Mouse (Mus musculus) intestine, embryonic 15.5 days (tissue): ENCODE measurements at regions not wholly inside any gene's neighbourhood (a gene's known extent, or its start where the extent isn't known, plus 50 kb on each side); places are given as distances from the start of the nearest gene placed in this dataset.
"Not testable (repeated sequence)": the region's sequence is repeated elsewhere in the genome, so short reads cannot be mapped to it uniquely, and the experiment has no call there.

Experiments used
- ATAC-seq: fragments of 200-750 bp; cut with Nextera tagmentation; 2 replicates; pipeline ENCODE4 v1.8.0; 2017; ENCODE audit warnings: moderate TSS enrichment, moderate library complexity
- H3K27ac ChIP-seq: fragments of 300-500 bp; sonication (generic); 2 replicates; pipeline ENCODE4 v1.5.1; 2015; ENCODE audit warnings: mild to moderate bottlenecking, inconsistent platforms
- H3K27me3 ChIP-seq: fragments of 300-500 bp; sonication (generic); replicated peaks from 2 replicates; pipeline ENCODE4 v1.6.1; 2015; ENCODE audit warnings: inconsistent platforms
- H3K36me3 ChIP-seq: fragments of 300-500 bp; sonication (generic); 2 replicates; pipeline ENCODE4 v1.6.1; 2015; ENCODE audit warnings: inconsistent platforms
- H3K4me1 ChIP-seq: fragments of 300-500 bp; sonication (generic); replicated peaks from 2 replicates; pipeline ENCODE4 v1.6.1; 2015; ENCODE audit warnings: inconsistent platforms
- H3K4me2 ChIP-seq: fragments of 300-500 bp; sonication (generic); replicated peaks from 2 replicates; pipeline ENCODE4 v1.6.1; 2015; ENCODE audit warnings: mild to moderate bottlenecking, inconsistent platforms
- H3K4me3 ChIP-seq: fragments of 300-500 bp; sonication (generic); replicated peaks from 2 replicates; pipeline ENCODE4 v1.5.1; 2015; ENCODE audit warnings: inconsistent platforms
- H3K9ac ChIP-seq: fragments of 300-500 bp; sonication (generic); 2 replicates; pipeline ENCODE4 v1.6.1; 2015; ENCODE audit warnings: inconsistent platforms
- H3K9me3 ChIP-seq: fragments of 300-500 bp; sonication (generic); 2 replicates; pipeline ENCODE4 v1.6.1; 2016; ENCODE audit warnings: inconsistent platforms
- WGBS: fragments of 180-500 bp; shearing (Covaris S2); methylation state at CpG from one replicate; pipeline ENCODE4 v1.1.7; 2015; 5-methylcytosine and 5-hydroxymethylcytosine counted together

DNA sequence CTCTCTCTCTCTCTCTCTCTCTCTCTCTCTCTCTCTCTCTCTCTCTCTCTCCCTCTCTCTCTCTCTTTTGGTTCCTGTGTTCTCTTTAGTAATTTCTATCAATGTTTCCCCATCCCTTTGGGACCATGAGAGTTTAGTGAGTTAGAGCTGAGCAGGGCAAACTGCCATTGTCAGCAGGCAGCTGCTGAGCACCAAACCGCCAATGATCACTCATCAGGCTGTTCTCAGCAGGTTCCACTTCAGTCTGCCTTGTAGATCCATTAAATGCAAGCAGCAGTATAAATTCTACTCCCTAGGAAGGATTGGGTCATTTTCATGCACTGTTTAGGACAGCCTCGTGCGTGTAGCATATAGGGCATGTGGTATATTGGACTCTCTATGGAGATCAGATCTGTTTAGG, 692.5 kb downstream of the Trib2 start:
- Histone ChIP-seq H3K27ac (no peak overlapping the region), H3K36me3 (no peaks in the 10 kb centered on the region), H3K27me3 (no peaks in the 10 kb centered on the region), H3K4me3 (no peak overlapping the region), H3K9ac (no peak overlapping the region), H3K4me2 (no peak overlapping the region), H3K9me3 (no peaks in the 10 kb centered on the region), H3K4me1 (no peaks in the 10 kb centered on the region)
- ATAC-seq, result no peak
- WGBS, result 77% methylated on average over 3 of the region's 3 CpGs

DNA sequence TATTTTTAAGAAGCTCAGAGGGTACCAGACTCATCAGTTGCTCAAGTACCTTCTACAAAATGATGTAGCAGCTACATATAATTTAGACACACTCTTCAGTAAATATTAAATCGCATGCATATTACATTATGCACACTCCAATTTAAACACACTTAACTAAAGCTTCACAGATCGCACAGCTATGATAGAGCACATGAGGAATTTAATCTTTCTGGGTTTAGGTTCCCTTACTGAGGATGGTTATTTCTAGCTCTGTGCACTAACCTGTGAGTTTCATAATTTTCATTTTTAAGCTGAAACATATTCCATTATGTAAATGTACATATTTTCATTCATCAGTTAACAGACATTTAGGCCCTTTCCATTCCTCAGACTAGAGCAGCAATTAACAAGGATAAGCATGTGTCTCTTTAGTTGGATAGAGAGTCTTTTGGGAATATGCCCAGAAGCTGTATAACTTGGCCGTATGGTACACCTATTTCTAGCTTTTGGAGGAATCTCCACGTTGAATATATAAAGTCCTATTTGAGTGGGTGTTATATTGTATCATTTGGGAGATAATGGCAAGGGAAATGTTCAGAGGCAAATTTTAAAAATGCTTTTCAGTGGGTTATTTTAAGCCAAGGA, 694.0 kb downstream of the Trib2 start:
- no peaks in the 10 kb centered on the region for H3K4me1 ChIP-seq
- no peak overlapping the region for H3K9ac ChIP-seq
- H3K27me3 ChIP-seq, result no peaks in the 10 kb centered on the region
- no peak for ATAC-seq
- no peaks in the 10 kb centered on the region for H3K9me3 ChIP-seq
- H3K4me3 ChIP-seq, result no peak overlapping the region
- H3K27ac ChIP-seq, result no peak overlapping the region
- WGBS, result 75% methylated on average over 4 of the region's 4 CpGs
- no peak overlapping the region for H3K4me2 ChIP-seq
- H3K36me3 ChIP-seq, result no peaks in the 10 kb centered on the region

DNA sequence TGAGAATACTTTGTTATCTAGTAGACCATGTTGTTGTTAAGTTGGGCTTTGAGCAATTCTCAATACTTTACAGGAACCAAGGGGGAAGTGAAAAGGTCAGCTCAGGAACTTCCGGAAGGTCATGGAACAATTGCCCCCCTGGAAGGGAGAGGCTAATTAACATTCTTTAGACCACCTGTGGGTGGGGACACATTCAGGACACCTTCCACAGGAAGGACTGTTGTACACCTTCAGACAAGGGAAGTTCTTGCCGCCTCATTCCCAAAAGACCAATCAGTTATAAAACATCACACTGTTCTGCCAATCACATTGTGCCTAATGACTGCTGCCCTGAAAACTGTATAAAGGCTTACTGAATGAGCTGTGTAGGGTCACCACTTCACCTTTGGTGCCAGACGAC, 701.2 kb downstream of the Trib2 start:
- H3K4me1 ChIP-seq, result no peaks in the 10 kb centered on the region
- H3K27me3 ChIP-seq, result no peaks in the 10 kb centered on the region
- no peak overlapping the region for H3K4me2 ChIP-seq
- no peak for ATAC-seq
- no peaks in the 10 kb centered on the region for H3K9me3 ChIP-seq
- no peak overlapping the region for H3K27ac ChIP-seq
- no peaks in the 10 kb centered on the region for H3K36me3 ChIP-seq
- H3K4me3 ChIP-seq, result no peak overlapping the region
- 85% methylated on average over 3 of the region's 3 CpGs for WGBS
- no peak overlapping the region for H3K9ac ChIP-seq

DNA sequence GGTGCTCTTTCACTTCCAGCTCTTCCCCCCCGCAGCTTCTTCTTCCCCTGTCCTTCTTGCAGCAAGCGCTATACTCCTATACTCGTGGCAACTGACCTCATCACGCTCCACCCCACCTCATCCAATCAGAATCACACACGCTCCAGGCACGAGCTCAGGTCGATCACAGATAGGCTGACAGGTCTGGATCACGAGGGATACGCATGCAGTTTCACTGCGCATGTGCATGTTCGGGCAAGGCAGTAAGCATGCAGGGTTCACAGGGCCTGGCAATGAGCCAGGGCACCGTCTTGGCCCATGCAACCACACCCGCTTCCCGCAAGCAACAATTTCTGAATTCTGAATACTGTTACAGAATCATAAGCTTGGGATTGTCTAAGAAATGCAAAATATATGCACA, 701.9 kb downstream of the Trib2 start:
- no peak overlapping the region for H3K4me3 ChIP-seq
- no peak overlapping the region for H3K9ac ChIP-seq
- H3K9me3 ChIP-seq, result no peaks in the 10 kb centered on the region
- H3K4me2 ChIP-seq, result no peak overlapping the region
- no peaks in the 10 kb centered on the region for H3K36me3 ChIP-seq
- H3K4me1 ChIP-seq, result no peaks in the 10 kb centered on the region
- 85% methylated on average over 14 of the region's 14 CpGs for WGBS
- no peaks in the 10 kb centered on the region for H3K27me3 ChIP-seq
- no peak for ATAC-seq
- H3K27ac ChIP-seq, result no peak overlapping the region

DNA sequence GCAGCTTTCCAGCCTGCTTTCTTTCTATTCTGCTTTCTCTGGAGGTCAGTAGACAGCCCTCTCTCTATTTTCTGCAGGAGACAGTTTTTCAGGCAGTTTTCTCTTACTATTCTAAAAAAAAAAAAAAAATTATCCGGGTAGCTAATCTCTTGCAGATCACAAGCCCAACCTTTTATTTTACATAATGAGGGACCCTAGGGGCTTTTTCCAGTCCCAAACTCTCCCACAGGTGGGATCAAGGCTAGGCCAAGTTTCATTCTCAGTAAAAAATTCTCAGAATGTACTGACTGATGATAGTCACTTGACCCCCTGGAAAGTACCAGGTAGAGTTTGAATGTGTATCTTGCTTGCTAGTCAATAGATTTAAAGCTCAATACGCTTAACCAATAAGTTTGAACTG, 705.7 kb downstream of the Trib2 start:
- Histone ChIP-seq H3K27me3 (no peaks in the 10 kb centered on the region), H3K36me3 (no peaks in the 10 kb centered on the region), H3K9ac (no peak overlapping the region), H3K4me1 (no peaks in the 10 kb centered on the region), H3K4me2 (no peak overlapping the region), H3K27ac (no peak overlapping the region), H3K9me3 (no peaks in the 10 kb centered on the region), H3K4me3 (no peak overlapping the region)
- 82% methylated on average over 2 of the region's 2 CpGs for WGBS
- no peak for ATAC-seq

DNA sequence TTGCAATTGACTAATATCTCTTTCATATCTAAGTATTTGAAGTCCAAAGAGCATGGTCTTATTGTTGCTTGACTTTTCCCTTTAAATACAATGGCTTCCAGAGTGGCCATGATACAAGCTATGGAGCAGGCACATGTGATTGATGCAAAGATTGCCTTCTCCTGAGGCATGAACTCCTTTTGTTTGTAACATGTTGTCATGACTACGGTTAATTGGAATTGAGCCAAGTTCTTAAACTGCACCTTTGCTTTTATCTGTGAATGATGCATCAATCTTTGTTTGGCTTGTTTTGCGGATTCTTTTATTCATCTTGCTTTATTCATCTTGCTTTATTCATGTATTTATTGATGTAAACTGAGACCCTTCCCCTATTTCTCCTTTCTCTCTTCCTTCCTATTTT, 711.8 kb downstream of the Trib2 start:
- no peak overlapping the region for H3K4me3 ChIP-seq
- H3K4me1 ChIP-seq, result no peaks in the 10 kb centered on the region
- H3K9ac ChIP-seq, result no peak overlapping the region
- no peak for ATAC-seq
- no peaks in the 10 kb centered on the region for H3K27me3 ChIP-seq
- H3K4me2 ChIP-seq, result no peak overlapping the region
- 79% methylated on average over 2 of the region's 2 CpGs for WGBS
- no peaks in the 10 kb centered on the region for H3K36me3 ChIP-seq
- H3K27ac ChIP-seq, result no peak overlapping the region
- no peaks in the 10 kb centered on the region for H3K9me3 ChIP-seq

DNA sequence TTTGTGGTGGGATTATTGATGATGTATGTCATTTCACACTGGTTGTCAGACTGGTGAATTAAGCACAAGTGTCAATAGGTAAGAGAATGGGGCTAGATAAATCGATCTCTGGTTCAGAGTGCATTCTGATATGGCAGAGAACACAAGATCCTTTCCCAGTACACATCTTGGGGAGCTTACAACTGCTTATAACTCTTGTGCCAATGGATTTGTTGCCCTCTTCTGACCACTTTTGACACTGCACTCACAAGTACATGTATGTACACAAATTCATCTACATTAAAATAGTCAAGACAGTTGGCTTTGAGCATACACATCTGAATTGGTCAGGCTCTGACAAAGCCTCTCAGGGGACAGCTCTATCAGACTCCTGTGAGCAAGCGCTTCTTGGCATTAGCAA, 738.1 kb downstream of the Trib2 start:
- no peak for ATAC-seq
- Histone ChIP-seq H3K9ac (no peak overlapping the region), H3K36me3 (no peaks in the 10 kb centered on the region), H3K4me3 (no peak overlapping the region), H3K9me3 (no peaks in the 10 kb centered on the region), H3K4me1 (no peaks in the 10 kb centered on the region), H3K27ac (no peak overlapping the region), H3K27me3 (no peaks in the 10 kb centered on the region), H3K4me2 (no peak overlapping the region)
- 75% methylated on average over 2 of the region's 2 CpGs for WGBS

DNA sequence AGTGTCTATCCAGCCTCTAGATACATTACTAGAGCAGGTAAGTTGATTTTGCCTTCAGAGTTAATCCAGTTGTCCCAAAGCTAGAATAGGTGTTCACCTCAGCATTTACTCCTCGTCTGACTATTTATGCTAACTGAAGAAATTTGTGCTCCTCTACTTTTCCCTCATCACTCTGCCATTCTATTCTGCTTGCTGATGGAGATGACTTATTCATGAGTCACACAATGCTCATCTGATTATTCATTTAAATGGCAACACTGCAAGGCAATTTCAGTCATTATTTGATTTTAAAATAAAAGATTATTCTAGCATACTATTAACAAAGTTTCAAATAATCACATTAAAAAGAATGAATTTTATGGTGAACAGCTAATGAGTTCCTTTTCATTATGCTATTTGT, 752.4 kb downstream of the Trib2 start:
- no peak overlapping the region for H3K27ac ChIP-seq
- H3K4me2 ChIP-seq, result no peak overlapping the region
- H3K4me1 ChIP-seq, result no peaks in the 10 kb centered on the region
- no peak overlapping the region for H3K4me3 ChIP-seq
- no peak overlapping the region for H3K9ac ChIP-seq
- WGBS, result 73% methylated on average over 1 of the region's 1 CpGs
- no peak for ATAC-seq
- no peaks in the 10 kb centered on the region for H3K27me3 ChIP-seq
- no peaks in the 10 kb centered on the region for H3K36me3 ChIP-seq
- H3K9me3 ChIP-seq, result no peaks in the 10 kb centered on the region

DNA sequence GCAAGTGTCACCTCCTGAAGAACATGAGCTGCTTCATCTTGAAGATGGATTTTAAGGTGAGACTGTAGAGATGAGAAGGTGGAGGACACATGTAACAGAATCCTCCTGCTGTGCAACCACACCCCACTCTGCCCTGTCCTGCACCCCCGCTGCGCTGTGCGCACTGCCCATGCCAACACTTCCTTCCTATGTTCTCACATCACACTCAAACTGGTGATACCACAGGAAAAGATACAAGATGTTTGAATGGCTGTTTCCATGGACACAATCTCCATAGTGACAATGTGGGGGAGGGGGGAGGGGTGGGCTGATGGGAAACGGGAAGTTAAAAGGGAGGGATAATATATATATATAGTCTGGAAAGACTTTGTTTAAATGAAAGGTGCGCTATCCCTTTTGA, 765.3 kb downstream of the Trib2 start:
- WGBS, result 90% methylated on average over 5 of the region's 5 CpGs
- Histone ChIP-seq H3K9ac (no peak overlapping the region), H3K4me1 (no peaks in the 10 kb centered on the region), H3K4me3 (no peak overlapping the region), H3K27me3 (no peaks in the 10 kb centered on the region), H3K27ac (no peak overlapping the region), H3K9me3 (no peaks in the 10 kb centered on the region), H3K4me2 (no peak overlapping the region), H3K36me3 (no peaks in the 10 kb centered on the region)
- no peak for ATAC-seq

DNA sequence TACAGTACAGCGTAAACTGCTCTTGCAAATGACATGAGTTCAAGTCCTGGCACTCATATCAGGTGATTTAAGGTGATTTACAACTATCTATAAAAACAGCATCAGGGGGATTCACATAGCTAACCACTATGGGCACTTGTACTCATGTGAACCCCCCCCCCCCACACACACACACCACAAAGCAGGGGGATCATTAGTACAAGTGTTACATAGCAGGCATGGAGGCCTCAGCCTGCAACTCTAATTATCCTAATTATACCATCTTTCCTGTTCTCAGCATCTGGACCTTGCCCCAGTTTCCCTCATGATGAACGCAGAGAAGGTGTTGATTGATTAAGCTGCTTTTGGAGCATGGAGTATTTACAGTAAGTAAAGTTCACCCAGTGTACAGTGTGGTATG, 773.5 kb downstream of the Trib2 start:
- H3K9me3 ChIP-seq, result no peaks in the 10 kb centered on the region
- no peak overlapping the region for H3K27ac ChIP-seq

DNA sequence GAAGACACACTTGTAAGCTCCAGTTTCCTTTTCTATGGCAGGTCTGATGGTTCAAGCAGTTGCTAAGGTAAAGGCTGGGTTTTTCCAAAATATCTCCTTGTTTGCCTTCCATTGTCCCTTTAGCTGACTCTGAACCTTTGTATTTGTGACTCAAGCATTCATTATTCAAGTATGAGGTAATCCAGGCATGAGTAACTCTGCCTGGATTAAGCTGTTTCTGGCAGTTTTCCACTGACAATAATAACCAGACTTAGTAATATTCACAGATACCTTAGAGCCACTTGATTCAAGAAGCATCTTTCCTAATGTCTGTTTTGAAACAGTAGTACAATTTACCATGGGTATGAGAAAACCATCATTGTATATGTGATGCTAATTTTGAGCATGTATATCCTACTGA, 805.6 kb downstream of the Trib2 start:
- H3K9ac ChIP-seq, result no peak overlapping the region
- ATAC-seq, result no peak
- H3K4me2 ChIP-seq, result no peak overlapping the region
- H3K36me3 ChIP-seq, result no peaks in the 10 kb centered on the region
- no peaks in the 10 kb centered on the region for H3K9me3 ChIP-seq
- H3K4me3 ChIP-seq, result no peak overlapping the region
- no peaks in the 10 kb centered on the region for H3K27me3 ChIP-seq
- no peak overlapping the region for H3K27ac ChIP-seq
- H3K4me1 ChIP-seq, result no peaks in the 10 kb centered on the region

More for the DNA sequence above, 773.5 kb downstream of the Trib2 start:
- Histone ChIP-seq H3K27me3 (no peaks in the 10 kb centered on the region), H3K4me2 (no peak overlapping the region), H3K4me1 (no peaks in the 10 kb centered on the region), H3K9ac (no peak overlapping the region), H3K36me3 (no peaks in the 10 kb centered on the region), H3K4me3 (no peak overlapping the region)
- WGBS, result 85% methylated on average over 2 of the region's 2 CpGs
- no peak for ATAC-seq

DNA sequence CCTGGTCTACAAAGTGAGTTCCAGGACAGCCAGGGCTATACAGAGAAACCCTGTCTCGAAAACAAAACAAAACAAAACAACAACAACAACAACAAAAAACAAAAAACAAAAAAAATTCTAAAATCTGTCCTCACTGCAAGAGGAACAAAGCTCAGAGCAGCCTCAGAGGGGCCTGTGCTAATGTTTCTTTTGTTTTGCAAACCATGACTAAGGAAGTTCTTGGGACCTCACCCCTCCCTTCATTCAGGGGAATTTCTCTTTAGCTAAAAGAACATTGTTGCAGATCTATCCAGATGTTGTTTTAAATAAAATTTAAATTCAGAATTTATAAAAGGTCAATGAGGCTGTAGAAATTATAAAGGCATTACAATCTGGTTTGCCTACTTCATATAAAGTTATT, 814.3 kb downstream of the Trib2 start:
- H3K9me3 ChIP-seq, H3K4me2 ChIP-seq, H3K36me3 ChIP-seq, H3K4me1 ChIP-seq, H3K4me3 ChIP-seq, ATAC-seq, H3K9ac ChIP-seq, H3K27me3 ChIP-seq, H3K27ac ChIP-seq: not testable (repeated sequence)
- WGBS, result 60% methylated on average over 1 of the region's 1 CpGs
